Mouse (Mus musculus): ENCODE data around the gene Coro1b. TPM values are rescaled to one million over a fixed set of nuclear protein-coding genes. Genes with fewer than 3 reads are reported as not detected.

Coro1b gene
- polyA plus RNA-seq, 1 experiment from 2014 or later: 102 TPM

- peaks cover 64% of the 10 kb centered on the region for H3K4me1 ChIP-seq
- peaks cover 51% of the 10 kb centered on the region for H3K36me3 ChIP-seq
- no peak overlapping the region for H3K27ac ChIP-seq (replicated peaks)
- H3K9ac ChIP-seq (replicated peaks): no peak overlapping the region
- H3K27me3 ChIP-seq (replicated peaks): no peaks in the 10 kb centered on the region
- H3K4me2 ChIP-seq: no peak overlapping the region
- no peak for ATAC-seq (ENCODE audit: low FRiP score)
- no peak overlapping the region for H3K4me3 ChIP-seq (replicated peaks)
- 63% methylated on average over 2 of the region's 2 CpGs for WGBS
- no peaks in the 10 kb centered on the region for H3K9me3 ChIP-seq (replicated peaks)
Observed at GRCm38 (mm10) chr19:4196048-4196447, 47.6 kb downstream of the Coro1b start.

DNA sequence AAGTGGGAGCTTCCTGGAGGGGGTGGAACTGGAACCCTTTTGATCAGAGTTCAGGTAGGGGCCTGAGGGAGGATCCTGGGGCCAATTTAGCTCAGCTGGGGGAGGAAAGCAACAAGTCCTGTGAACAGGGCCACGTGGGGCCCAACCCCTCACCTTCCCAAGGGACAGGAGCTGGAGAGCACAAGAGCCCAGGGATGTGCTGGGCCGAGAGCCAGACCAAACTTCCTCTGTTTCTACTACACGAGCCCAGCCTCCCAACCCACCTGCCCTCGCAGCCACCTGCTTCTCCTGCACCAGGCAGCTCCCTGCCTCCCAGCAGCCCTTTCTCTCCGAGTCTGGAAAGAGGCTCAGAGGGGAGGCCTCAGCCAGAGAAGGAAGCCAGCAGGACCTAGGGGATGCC lies 48.1 kb downstream of the Coro1b start:
- H3K36me3 ChIP-seq: peaks cover 51% of the 10 kb centered on the region
- H3K27ac ChIP-seq (replicated peaks): no peak overlapping the region
- no peak overlapping the region for H3K9ac ChIP-seq (replicated peaks)
- 30% methylated on average over 5 of the region's 5 CpGs for WGBS
- H3K27me3 ChIP-seq (replicated peaks): no peaks in the 10 kb centered on the region
- H3K4me2 ChIP-seq: no peak overlapping the region
- ATAC-seq (ENCODE audit: low FRiP score): no peak
- H3K9me3 ChIP-seq (replicated peaks): no peaks in the 10 kb centered on the region
- no peak overlapping the region for H3K4me3 ChIP-seq (replicated peaks)
- peaks cover 63% of the 10 kb centered on the region for H3K4me1 ChIP-seq

GRCm38 (mm10) chr19:4197180-4197579 lies 48.8 kb downstream of the Coro1b start:
- 69% methylated on average over 3 of the region's 3 CpGs for WGBS
- no peak overlapping the region for H3K27ac ChIP-seq (replicated peaks)
- peaks cover 51% of the 10 kb centered on the region for H3K36me3 ChIP-seq
- H3K27me3 ChIP-seq (replicated peaks): no peaks in the 10 kb centered on the region
- no peak for ATAC-seq (ENCODE audit: low FRiP score)
- peaks cover 65% of the 10 kb centered on the region for H3K4me1 ChIP-seq
- no peak overlapping the region for H3K4me3 ChIP-seq (replicated peaks)
- no peaks in the 10 kb centered on the region for H3K9me3 ChIP-seq (replicated peaks)
- H3K9ac ChIP-seq (replicated peaks): no peak overlapping the region
- H3K4me2 ChIP-seq: no peak overlapping the region

DNA sequence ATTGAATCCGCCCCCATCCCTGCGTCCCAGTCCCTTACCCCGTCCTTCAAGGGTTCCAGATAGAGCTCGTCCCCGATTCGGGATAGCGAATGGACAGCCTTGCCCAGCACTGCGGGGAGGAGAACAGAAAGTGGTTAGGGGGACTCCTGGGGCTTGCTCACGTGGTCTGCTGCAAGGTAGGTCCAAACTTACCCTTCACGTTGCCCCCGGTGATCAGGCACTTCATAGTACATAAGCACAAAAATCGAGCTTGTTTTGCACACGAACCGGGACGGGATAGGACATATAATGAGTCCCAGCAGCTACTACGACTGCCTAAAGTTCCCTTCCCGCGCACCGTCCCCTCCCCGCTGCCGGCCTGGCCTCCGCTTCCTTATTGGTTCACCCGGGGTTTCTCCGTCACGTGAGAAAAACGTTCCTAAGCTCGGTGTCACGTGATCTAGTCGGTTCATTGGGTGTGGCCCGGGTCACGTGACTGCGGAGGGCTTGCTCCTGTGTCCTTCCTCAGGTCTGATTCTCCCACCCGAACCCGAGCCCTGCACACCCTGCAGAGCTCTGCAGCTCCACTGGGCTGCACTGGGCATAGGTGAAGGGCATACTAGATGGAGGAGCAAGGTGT lies 53.0 kb downstream of the Coro1b start, which contains the start of gene Rad9a:
Gene Rad9a (minus strand): TSS at position 372 of the 619 bp plus-strand sequence.
- peaks cover 16% of the 10 kb centered on the region; the same call in 1 of the 2 replicates for H3K27me3 ChIP-seq (replicated peaks)
- WGBS: under 1% methylated on average over 34 of the region's 34 CpGs
- H3K4me2 ChIP-seq: peak within 1 kb of the TSS; percentile 97
- H3K9ac ChIP-seq (replicated peaks): peak within 1 kb of the TSS; percentile 80
- peak within 1 kb of the TSS; percentile 51 for H3K4me3 ChIP-seq (replicated peaks)
- H3K9me3 ChIP-seq (replicated peaks): no peaks in the 10 kb centered on the region
- peaks cover 34% of the 10 kb centered on the region for H3K4me1 ChIP-seq
- peaks cover 20% of the 10 kb centered on the region for H3K36me3 ChIP-seq
- H3K27ac ChIP-seq (replicated peaks): peak within 1 kb of the TSS; percentile 73
- peak; percentile 88 for ATAC-seq (ENCODE audit: low FRiP score)

DNA sequence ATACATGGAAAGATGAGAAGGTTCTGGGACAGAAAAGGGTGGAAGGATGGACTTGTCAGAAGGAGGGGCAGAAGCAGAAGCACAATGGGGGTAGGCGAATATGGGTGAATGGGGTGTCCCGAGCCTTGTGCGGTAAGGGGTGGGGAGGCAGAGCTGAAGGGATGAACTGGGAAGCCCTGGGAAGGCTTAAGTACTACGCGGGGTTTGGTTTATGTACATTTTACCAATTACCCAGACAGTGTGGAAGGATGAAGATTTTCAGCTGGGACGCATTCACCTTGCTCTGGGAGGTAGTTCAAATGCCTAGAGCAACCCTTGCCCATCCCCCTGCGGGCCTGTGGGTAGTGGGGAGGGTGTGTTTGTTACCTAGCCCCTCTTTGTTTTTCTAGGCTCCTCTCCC lies 53.7 kb downstream of the Coro1b start:
- Histone ChIP-seq H3K4me2 (peak overlapping the region; percentile 97), H3K9ac (replicated peaks) (peak overlapping the region; percentile 80), H3K4me1 (peaks cover 30% of the 10 kb centered on the region), H3K27ac (replicated peaks) (peak overlapping the region; percentile 73), H3K9me3 (replicated peaks) (no peaks in the 10 kb centered on the region), H3K27me3 (replicated peaks) (peaks cover 16% of the 10 kb centered on the region; the same call in 1 of the 2 replicates), H3K4me3 (replicated peaks) (peak overlapping the region; percentile 51), H3K36me3 (peaks cover 12% of the 10 kb centered on the region)
- 37% methylated on average over 7 of the region's 7 CpGs for WGBS
- peak; percentile 30; the same call in 1 of the 2 replicates for ATAC-seq (ENCODE audit: low FRiP score)

DNA sequence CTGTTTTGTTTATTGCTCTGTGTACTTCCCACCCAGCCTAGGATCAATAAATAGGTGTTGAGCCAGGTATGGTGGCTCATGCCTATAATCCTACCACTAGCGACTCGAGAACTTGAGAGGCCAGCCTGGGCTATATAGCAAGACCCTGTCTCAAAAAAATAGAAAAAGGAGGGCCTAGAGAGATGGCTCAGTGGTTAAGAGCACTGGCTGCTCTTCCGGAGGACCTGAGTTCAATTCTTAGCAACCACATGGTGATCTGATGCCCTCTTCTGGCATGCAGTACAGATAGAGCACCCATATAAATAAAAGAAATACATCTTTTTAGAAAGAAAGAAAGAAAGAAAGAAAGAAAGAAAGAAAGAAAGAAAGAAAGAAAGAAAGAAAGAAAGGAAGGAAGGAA lies 54.7 kb downstream of the Coro1b start:
- no peak overlapping the region for H3K4me2 ChIP-seq
- no peaks in the 10 kb centered on the region for H3K9me3 ChIP-seq (replicated peaks)
- H3K27me3 ChIP-seq (replicated peaks): peaks cover 16% of the 10 kb centered on the region; the same call in 1 of the 2 replicates
- H3K27ac ChIP-seq (replicated peaks): no peak overlapping the region
- H3K4me1 ChIP-seq: peaks cover 30% of the 10 kb centered on the region
- no peak overlapping the region for H3K9ac ChIP-seq (replicated peaks)
- peaks cover 9% of the 10 kb centered on the region; the same call in 1 of the 2 replicates for H3K36me3 ChIP-seq
- no peak overlapping the region for H3K4me3 ChIP-seq (replicated peaks)
- 69% methylated on average over 3 of the region's 3 CpGs for WGBS
- ATAC-seq (ENCODE audit: low FRiP score): no peak

Other genes starting within 250 kb of the Coro1b start
- gene Tcirg1, start 241.5 kb upstream of the Coro1b start, polyA plus RNA-seq (2015; fragmentation: Nextera tagmentation; extraction: Ambion mirVana): 20.3 and 29.0 TPM in 2 replicates
- gene Ndufs8, start 235.8 kb upstream of the Coro1b start, polyA plus RNA-seq (2015; fragmentation: Nextera tagmentation; extraction: Ambion mirVana): 308 and 330 TPM in 2 replicates
- 2.5 and 3.8 TPM in 2 replicates for gene Aldh3b1, start 218.8 kb upstream of the Coro1b start, polyA plus RNA-seq (2015; fragmentation: Nextera tagmentation; extraction: Ambion mirVana)
- gene Unc93b1, start 213.4 kb upstream of the Coro1b start, polyA plus RNA-seq (2015; fragmentation: Nextera tagmentation; extraction: Ambion mirVana): 15.0 and 20.6 TPM in 2 replicates
- gene Aldh3b3, start 190.0 kb upstream of the Coro1b start, polyA plus RNA-seq (2015; fragmentation: Nextera tagmentation; extraction: Ambion mirVana): not detected in 2 replicates
- gene Aldh3b2, start 176.3 kb upstream of the Coro1b start, polyA plus RNA-seq (2015; fragmentation: Nextera tagmentation; extraction: Ambion mirVana): 0.20 and 1.6 TPM in 2 replicates
- 2.8 and 4.6 TPM in 2 replicates for gene Acy3, start 162.0 kb upstream of the Coro1b start, polyA plus RNA-seq (2015; fragmentation: Nextera tagmentation; extraction: Ambion mirVana)
- gene Tbx10, start 155.9 kb upstream of the Coro1b start, polyA plus RNA-seq (2015; fragmentation: Nextera tagmentation; extraction: Ambion mirVana): 0.08 TPM in 1 of 2 replicates, not detected in the other
- gene Nudt8, start 148.0 kb upstream of the Coro1b start, polyA plus RNA-seq (2015; fragmentation: Nextera tagmentation; extraction: Ambion mirVana): 26.1 and 26.8 TPM in 2 replicates
- 4.5 and 5.7 TPM in 2 replicates for gene Gm49405, start 148.0 kb upstream of the Coro1b start, polyA plus RNA-seq (2015; fragmentation: Nextera tagmentation; extraction: Ambion mirVana)
- 6.0 and 6.7 TPM in 2 replicates for gene Doc2g, start 145.3 kb upstream of the Coro1b start, polyA plus RNA-seq (2015; fragmentation: Nextera tagmentation; extraction: Ambion mirVana)
- 262 and 279 TPM in 2 replicates for gene Ndufv1, start 135.8 kb upstream of the Coro1b start, polyA plus RNA-seq (2015; fragmentation: Nextera tagmentation; extraction: Ambion mirVana)
- gene Gstp1, start 110.6 kb upstream of the Coro1b start, polyA plus RNA-seq (2015; fragmentation: Nextera tagmentation; extraction: Ambion mirVana): 552 and 568 TPM in 2 replicates
- gene Gstp2, start 102.6 kb upstream of the Coro1b start, polyA plus RNA-seq (2015; fragmentation: Nextera tagmentation; extraction: Ambion mirVana): 1.9 and 7.6 TPM in 2 replicates
- gene Gstp3, start 89.0 kb upstream of the Coro1b start, polyA plus RNA-seq (2015; fragmentation: Nextera tagmentation; extraction: Ambion mirVana): 1.1 TPM in 1 of 2 replicates, not detected in the other
- not detected in 2 replicates for gene Cabp2, start 67.0 kb upstream of the Coro1b start, polyA plus RNA-seq (2015; fragmentation: Nextera tagmentation; extraction: Ambion mirVana)
- gene Cdk2ap2, start 51.4 kb upstream of the Coro1b start, polyA plus RNA-seq (2015; fragmentation: Nextera tagmentation; extraction: Ambion mirVana): 88.7 and 99.0 TPM in 2 replicates
- 72.1 and 80.9 TPM in 2 replicates for gene Pitpnm1, start 48.6 kb upstream of the Coro1b start, polyA plus RNA-seq (2015; fragmentation: Nextera tagmentation; extraction: Ambion mirVana)
- 105 and 111 TPM in 2 replicates for gene Aip, start 22.8 kb upstream of the Coro1b start, polyA plus RNA-seq (2015; fragmentation: Nextera tagmentation; extraction: Ambion mirVana)
- gene Gpr152, start 8.8 kb upstream of the Coro1b start, polyA plus RNA-seq (2015; fragmentation: Nextera tagmentation; extraction: Ambion mirVana): not detected in 2 replicates
- 0.20 and 0.28 TPM in 2 replicates for gene Cabp4, start 4.6 kb upstream of the Coro1b start, polyA plus RNA-seq (2015; fragmentation: Nextera tagmentation; extraction: Ambion mirVana)
- gene Ptprcap, start 5.0 kb downstream of the Coro1b start, polyA plus RNA-seq (2015; fragmentation: Nextera tagmentation; extraction: Ambion mirVana): 1.0 and 52.3 TPM in 2 replicates
- 54.4 and 56.3 TPM in 2 replicates for gene Rps6kb2, start 14.7 kb downstream of the Coro1b start, polyA plus RNA-seq (2015; fragmentation: Nextera tagmentation; extraction: Ambion mirVana)
- 5.9 and 6.4 TPM in 2 replicates for gene Carns1, start 26.9 kb downstream of the Coro1b start, polyA plus RNA-seq (2015; fragmentation: Nextera tagmentation; extraction: Ambion mirVana)
- gene Tbc1d10c, start 42.7 kb downstream of the Coro1b start, polyA plus RNA-seq (2015; fragmentation: Nextera tagmentation; extraction: Ambion mirVana): 0.74 and 20.7 TPM in 2 replicates
- gene Ppp1ca, start 43.4 kb downstream of the Coro1b start, polyA plus RNA-seq (2015; fragmentation: Nextera tagmentation; extraction: Ambion mirVana): 589 and 681 TPM in 2 replicates
- 24.3 and 27.2 TPM in 2 replicates for gene Rad9a, start 53.0 kb downstream of the Coro1b start, polyA plus RNA-seq (2015; fragmentation: Nextera tagmentation; extraction: Ambion mirVana)
- 0.78 and 2.2 TPM in 2 replicates for gene Clcf1, start 65.6 kb downstream of the Coro1b start, polyA plus RNA-seq (2015; fragmentation: Nextera tagmentation; extraction: Ambion mirVana)
- not detected in 2 replicates for gene AC109138.7, start 65.7 kb downstream of the Coro1b start, polyA plus RNA-seq (2015; fragmentation: Nextera tagmentation; extraction: Ambion mirVana)
- 24.7 and 28.0 TPM in 2 replicates for gene Pold4, start 83.3 kb downstream of the Coro1b start, polyA plus RNA-seq (2015; fragmentation: Nextera tagmentation; extraction: Ambion mirVana)
- gene Ssh3, start 120.6 kb downstream of the Coro1b start, polyA plus RNA-seq (2015; fragmentation: Nextera tagmentation; extraction: Ambion mirVana): 19.8 TPM in 2 replicates
- gene Ankrd13d, start 134.5 kb downstream of the Coro1b start, polyA plus RNA-seq (2015; fragmentation: Nextera tagmentation; extraction: Ambion mirVana): 63.0 and 75.4 TPM in 2 replicates
- gene Grk2, start 157.6 kb downstream of the Coro1b start, polyA plus RNA-seq (2015; fragmentation: Nextera tagmentation; extraction: Ambion mirVana): 26.2 and 31.3 TPM in 2 replicates
- gene Kdm2a, start 249.7 kb downstream of the Coro1b start, polyA plus RNA-seq (2015; fragmentation: Nextera tagmentation; extraction: Ambion mirVana): 28.4 and 38.5 TPM in 2 replicates